Mouse (Mus musculus): Measurements from ENCODE around the gene Cdk2.

GRCm38 (mm10) chr10:128728059-128728458 is 23.2 kb upstream of the Cdk2 start:
- TF ChIP-seq CTCF (IDR thresholded peaks at IDR 0.05; ENCODE audit: extremely low read depth, insufficient read depth, low read length) (no peak), POLR2A (IDR thresholded peaks at IDR 0.05; ENCODE audit: extremely low read depth, insufficient read depth, low read length) (no peak)

All from cortical plate, adult 2 months (tissue).